ENCODE assay signal across 10 mouse cellular contexts in genomic region chr9:74867641-74868205, GRCm38 (mm10). TPM values are rescaled to one million over a fixed set of nuclear protein-coding genes. Genes with fewer than 3 reads are reported as not detected.
DNase-seq lines count a peak whose midpoint lies in the region; ATAC-seq lines count a peak whose summit lies in the region.
"Had no signal": no experiment of that assay in that cellular context is flagged by ENCODE, and none has a peak within 500 bp of the region (broad histone marks: within the 10 kb centered on the region; RNA-seq: fewer than 3 reads in every experiment).

No protein-coding gene starts in this region.

- no peak for ATAC-seq in cerebellum, adult (ENCODE audit: insufficient number of reproducible peaks, low FRiP score, low TSS enrichment)
- ATAC-seq in common myeloid progenitor, adult 5-6 weeks (replicated peaks; ENCODE audit: low read depth, poor library complexity, severe bottlenecking) = peak; percentile 50; the same call in 1 of the 2 replicates
- ATAC-seq in hindbrain, embryonic 14.5 days (ENCODE audit: low FRiP score) = 0 out of 2 replicates have a peak, but pooled peaks have one; percentile 32
- no peak for ATAC-seq in liver, embryonic 11.5 days (replicated peaks; ENCODE audit: low FRiP score)
- ATAC-seq in neural tube, embryonic 11.5 days (ENCODE audit: insufficient read depth, low FRiP score, low TSS enrichment) = no peak

- peak overlapping the region; percentile 66 for H3K27ac ChIP-seq in hindbrain, embryonic 14.5 days
- no peak overlapping the region; the same call in 1 of the 2 replicates for H3K27ac ChIP-seq in liver, embryonic 11.5 days (ENCODE audit: low read depth, low read length)
- H3K27ac ChIP-seq in neural tube, embryonic 11.5 days (ENCODE audit: low read depth, low read length) = no peak overlapping the region
- H3K27ac ChIP-seq: heart, embryonic 13.5 days had no signal

- H3K36me3 ChIP-seq in hindbrain, embryonic 14.5 days (replicated peaks; ENCODE audit: control insufficient read depth, insufficient read depth) = no peaks in the 10 kb centered on the region
- no peaks in the 10 kb centered on the region for H3K36me3 ChIP-seq in liver, embryonic 11.5 days (ENCODE audit: control insufficient read depth, insufficient read depth, low read length)
- no peaks in the 10 kb centered on the region for H3K36me3 ChIP-seq in neural tube, embryonic 11.5 days (ENCODE audit: control insufficient read depth, insufficient read depth, low read length)
- H3K36me3 ChIP-seq: G1E; heart, embryonic 13.5 days had no signal

- peak; percentile 25 for DNase-seq in cerebellum, adult 8-10 months
- DNase-seq in CD4-positive helper T cell, adult 2 months (ENCODE audit: low read depth, low spot score) = peak; percentile 22
- DNase-seq in hindbrain, embryonic 14.5 days (ENCODE audit: low spot score) = peak; percentile 68
- no peak for DNase-seq in liver, embryonic 11.5 days (ENCODE audit: low spot score)
- DNase-seq in neural tube, embryonic 11.5 days (ENCODE audit: low spot score) = peak; percentile 63
- DNase-seq in thymus, postnatal 25 days = no peak

- H3K9ac ChIP-seq in hindbrain, embryonic 14.5 days = peak overlapping the region; percentile 52
- no peak overlapping the region for H3K9ac ChIP-seq in liver, embryonic 11.5 days (ENCODE audit: low read depth, low read length)
- peak overlapping the region; percentile 47 for H3K9ac ChIP-seq in neural tube, embryonic 11.5 days (ENCODE audit: low read length)
- H3K9ac ChIP-seq: heart, embryonic 13.5 days had no signal

- H3K9me3 ChIP-seq in hindbrain, embryonic 14.5 days (ENCODE audit: control insufficient read depth, low read length) = no peaks in the 10 kb centered on the region
- no peaks in the 10 kb centered on the region for H3K9me3 ChIP-seq in liver, embryonic 11.5 days (ENCODE audit: control insufficient read depth, low read length)
- H3K9me3 ChIP-seq in neural tube, embryonic 11.5 days (ENCODE audit: control insufficient read depth, low read length) = no peaks in the 10 kb centered on the region
- H3K9me3 ChIP-seq: heart, embryonic 13.5 days had no signal

- 4% methylated on average over 15 of the region's 15 CpGs for WGBS in hindbrain, embryonic 14.5 days
- WGBS in liver, embryonic 11.5 days = 15% methylated on average over 15 of the region's 15 CpGs
- WGBS in neural tube, embryonic 11.5 days = 4% methylated on average over 15 of the region's 15 CpGs

- peaks cover 68% of the 10 kb centered on the region for H3K27me3 ChIP-seq in hindbrain, embryonic 14.5 days (ENCODE audit: control insufficient read depth, insufficient read depth, low read length)
- H3K27me3 ChIP-seq in liver, embryonic 11.5 days (replicated peaks; ENCODE audit: control insufficient read depth, insufficient read depth, low read length) = peaks cover 71% of the 10 kb centered on the region
- peaks cover 62% of the 10 kb centered on the region for H3K27me3 ChIP-seq in neural tube, embryonic 11.5 days (ENCODE audit: control insufficient read depth, insufficient read depth, low read length)

- H3K4me1 ChIP-seq in hindbrain, embryonic 14.5 days (replicated peaks; ENCODE audit: control insufficient read depth, insufficient read depth, low read length) = peaks cover 18% of the 10 kb centered on the region
- no peaks in the 10 kb centered on the region for H3K4me1 ChIP-seq in liver, embryonic 11.5 days (replicated peaks; ENCODE audit: control insufficient read depth, insufficient read depth, low read length)
- 0 out of 2 replicates have a peak, but pooled peaks cover 2% of the 10 kb centered on the region for H3K4me1 ChIP-seq in neural tube, embryonic 11.5 days (ENCODE audit: control insufficient read depth, insufficient read depth, low read length)

- H3K4me2 ChIP-seq in hindbrain, embryonic 14.5 days (replicated peaks) = peak overlapping the region; percentile 92
- H3K4me2 ChIP-seq in liver, embryonic 11.5 days = peak overlapping the region; percentile 43; the same call in 1 of the 2 replicates
- H3K4me2 ChIP-seq in neural tube, embryonic 11.5 days (ENCODE audit: low read depth) = peak overlapping the region; percentile 28
- H3K4me2 ChIP-seq: heart, embryonic 13.5 days had no signal

- peak overlapping the region; percentile 53 for H3K4me3 ChIP-seq in hindbrain, embryonic 14.5 days (replicated peaks; ENCODE audit: low read length)
- no peak overlapping the region for H3K4me3 ChIP-seq in liver, embryonic 11.5 days (ENCODE audit: low read depth, low read length)
- H3K4me3 ChIP-seq in neural tube, embryonic 11.5 days (ENCODE audit: low read depth, low read length) = no peak overlapping the region; the same call in none of the 2 replicates
- H3K4me3 ChIP-seq: heart, embryonic 13.5 days had no signal

RNA-seq across cellular contexts. Expression of gene Onecut1, which starts 6.0 kb away (rescaled TPM):
- total RNA-seq in common myeloid progenitor, adult 5-6 weeks (2017) = not detected in 2 replicates
- polyA plus RNA-seq in hindbrain, embryonic 14.5 days (2014; fragmentation: Nextera tagmentation; extraction: Ambion mirVana) = 6.0 and 6.1 TPM in 2 replicates
- 3.4 and 4.1 TPM in 2 replicates for polyA plus RNA-seq in liver, embryonic 11.5 days (2014; fragmentation: Nextera tagmentation; extraction: Ambion mirVana)
- polyA plus RNA-seq in neural tube, embryonic 11.5 days (2014; fragmentation: Nextera tagmentation; extraction: Ambion mirVana) = 8.6 and 10.1 TPM in 2 replicates
- polyA plus RNA-seq: G1E had no signal

Comparison
In these comparisons a context has a peak if more than half of its experiments do, and no peak if none do; other contexts are left out.
1. DNase-seq: peak in cerebellum, adult 8-10 months (single experiment), CD4-positive helper T cell, adult 2 months (single experiment), hindbrain, embryonic 14.5 days (single experiment) and neural tube, embryonic 11.5 days (single experiment); none in liver, embryonic 11.5 days (single experiment) and thymus, postnatal 25 days (single experiment).
2. ATAC-seq: peak in common myeloid progenitor, adult 5-6 weeks (single experiment) and hindbrain, embryonic 14.5 days (single experiment); none in cerebellum, adult (single experiment), liver, embryonic 11.5 days (single experiment) and neural tube, embryonic 11.5 days (single experiment).
3. H3K4me2 ChIP-seq: peak in every context shown above with its lines; median percentile 92 in hindbrain, embryonic 14.5 days; 43 in liver, embryonic 11.5 days; 28 in neural tube, embryonic 11.5 days.